Mouse (Mus musculus) natural killer cell, adult 2 months (primary cell): ENCODE measurements at regions not wholly inside any gene's neighbourhood (a gene's known extent, or its start where the extent isn't known, plus 50 kb on each side); places are given as distances from the start of the nearest gene placed in this dataset.

Experiments used
- DNase-seq, 2 experiments: peaks; one replicate each; pipeline ENCODE4 v3.0.0; 2022; ENCODE audit warnings: low spot score in 2 of 2

- no peak for DNase-seq
These were observed 219.8 kb downstream of the Gm9733 start for GRCm38 (mm10) chr3:15112177-15112838.

- no peak for DNase-seq
These were observed 213.3 kb downstream of the Gm9733 start for GRCm38 (mm10) chr3:15118634-15119356.

- peak in 1 of 2 experiments; percentile 4 for DNase-seq
These were observed 205.4 kb downstream of the Gm9733 start for GRCm38 (mm10) chr3:15126736-15127135.

- DNase-seq = no peak
These were observed 203.7 kb downstream of the Gm9733 start for GRCm38 (mm10) chr3:15128370-15128769.

- no peak for DNase-seq
These were observed 203.1 kb downstream of the Gm9733 start for GRCm38 (mm10) chr3:15128960-15129359.

GRCm38 (mm10) chr3:15129729-15130369 lies 202.3 kb downstream of the Gm9733 start:
- no peak for DNase-seq

GRCm38 (mm10) chr3:15132136-15132535 lies 200.0 kb downstream of the Gm9733 start:
- no peak for DNase-seq

- DNase-seq = peak in 1 of 2 experiments; percentile 2
These were observed 192.6 kb downstream of the Gm9733 start for GRCm38 (mm10) chr3:15139550-15139949.

GRCm38 (mm10) chr3:15153710-15154109 lies 178.4 kb downstream of the Gm9733 start:
- DNase-seq = no peak

GRCm38 (mm10) chr3:15154153-15154552 lies 177.9 kb downstream of the Gm9733 start:
- DNase-seq = no peak

- no peak for DNase-seq
These were observed 175.4 kb downstream of the Gm9733 start for GRCm38 (mm10) chr3:15156681-15157080.

- DNase-seq = no peak
These were observed 174.3 kb downstream of the Gm9733 start for GRCm38 (mm10) chr3:15157842-15158241.

- no peak for DNase-seq
These were observed 173.2 kb downstream of the Gm9733 start for GRCm38 (mm10) chr3:15158926-15159325.

- DNase-seq = no peak
These were observed 172.0 kb downstream of the Gm9733 start for GRCm38 (mm10) chr3:15159965-15160714.

- DNase-seq = peak in 1 of 2 experiments; percentile 34
These were observed 156.3 kb downstream of the Gm9733 start for GRCm38 (mm10) chr3:15175811-15176210.

- DNase-seq = no peak
These were observed 152.9 kb downstream of the Gm9733 start for GRCm38 (mm10) chr3:15179079-15179812.

GRCm38 (mm10) chr3:15181111-15181510 lies 151.0 kb downstream of the Gm9733 start:
- no peak for DNase-seq

GRCm38 (mm10) chr3:15186731-15187130 lies 145.4 kb downstream of the Gm9733 start:
- no peak for DNase-seq

GRCm38 (mm10) chr3:15194362-15194761 lies 137.7 kb downstream of the Gm9733 start:
- peak; percentile 39 to 54 for DNase-seq

- no peak for DNase-seq
These were observed 136.0 kb downstream of the Gm9733 start for GRCm38 (mm10) chr3:15196101-15196500.

GRCm38 (mm10) chr3:15198086-15198485 lies 134.0 kb downstream of the Gm9733 start:
- no peak for DNase-seq
